Mouse (Mus musculus): Measurements from ENCODE around the gene Dennd4c. TPM values are rescaled to one million over a fixed set of nuclear protein-coding genes. Genes with fewer than 3 reads are reported as not detected.

Gene Dennd4c
- polyA plus RNA-seq, 1 experiment, result 2.4 TPM

GRCm38 (mm10) chr4:86713518-86713917 is 34.8 kb upstream of the Dennd4c start:
- H3K36me3 ChIP-seq (ENCODE audit: control insufficient read depth, insufficient read depth, low read length), result no peaks in the 10 kb centered on the region
- no peak for DNase-seq (ENCODE audit: low read depth in 1 of 2, low spot score in 2 of 2)
- no peak overlapping the region for H3K4me3 ChIP-seq (ENCODE audit: extremely low read depth, insufficient read depth, insufficient read length)
- H3K4me1 ChIP-seq (ENCODE audit: control insufficient read depth, insufficient read depth, insufficient read length), result peaks cover 3% of the 10 kb centered on the region; the same call in 1 of the 2 replicates
- 78% methylated on average over 2 of the region's 2 CpGs for WGBS
- H3K27me3 ChIP-seq (ENCODE audit: control insufficient read depth, insufficient read depth, low read length), result no peaks in the 10 kb centered on the region
- no peak overlapping the region for H3K27ac ChIP-seq (ENCODE audit: insufficient read depth, low read length)
- TF ChIP-seq POLR2A (IDR thresholded peaks at IDR 0.05; ENCODE audit: low read depth, low read length) (no peak), CTCF (IDR thresholded peaks at IDR 0.05; ENCODE audit: extremely low read depth, insufficient read depth, insufficient read length, insufficient replicate concordance) (no peak)

- Histone ChIP-seq H3K27ac (ENCODE audit: insufficient read depth, low read length) (no peak overlapping the region), H3K36me3 (ENCODE audit: control insufficient read depth, insufficient read depth, low read length) (no peaks in the 10 kb centered on the region), H3K4me3 (ENCODE audit: extremely low read depth, insufficient read depth, insufficient read length) (no peak overlapping the region), H3K27me3 (ENCODE audit: control insufficient read depth, insufficient read depth, low read length) (no peaks in the 10 kb centered on the region), H3K4me1 (ENCODE audit: control insufficient read depth, insufficient read depth, insufficient read length) (peaks cover 3% of the 10 kb centered on the region; the same call in 1 of the 2 replicates)
- no peak for DNase-seq (ENCODE audit: low read depth in 1 of 2, low spot score in 2 of 2)
- WGBS, result 87% methylated on average over 1 of the region's 1 CpGs
- no peak for TF ChIP-seq CTCF (IDR thresholded peaks at IDR 0.05; ENCODE audit: extremely low read depth, insufficient read depth, insufficient read length, insufficient replicate concordance)
- no peak for TF ChIP-seq POLR2A (IDR thresholded peaks at IDR 0.05; ENCODE audit: low read depth, low read length)
Observed at GRCm38 (mm10) chr4:86715341-86715740, 33.0 kb upstream of the Dennd4c start.

GRCm38 (mm10) chr4:86717176-86717575 is 31.2 kb upstream of the Dennd4c start:
- no peaks in the 10 kb centered on the region for H3K36me3 ChIP-seq (ENCODE audit: control insufficient read depth, insufficient read depth, low read length)
- H3K27me3 ChIP-seq (ENCODE audit: control insufficient read depth, insufficient read depth, low read length), result no peaks in the 10 kb centered on the region
- TF ChIP-seq CTCF (IDR thresholded peaks at IDR 0.05; ENCODE audit: extremely low read depth, insufficient read depth, insufficient read length, insufficient replicate concordance), result no peak
- no peak for TF ChIP-seq POLR2A (IDR thresholded peaks at IDR 0.05; ENCODE audit: low read depth, low read length)
- WGBS, result 86% methylated on average over 1 of the region's 1 CpGs
- peaks cover 3% of the 10 kb centered on the region; the same call in 1 of the 2 replicates for H3K4me1 ChIP-seq (ENCODE audit: control insufficient read depth, insufficient read depth, insufficient read length)
- DNase-seq (ENCODE audit: low read depth in 1 of 2, low spot score in 2 of 2), result no peak
- H3K4me3 ChIP-seq (ENCODE audit: extremely low read depth, insufficient read depth, insufficient read length), result no peak overlapping the region
- H3K27ac ChIP-seq (ENCODE audit: insufficient read depth, low read length), result no peak overlapping the region

GRCm38 (mm10) chr4:86718878-86719577 is 29.3 kb upstream of the Dennd4c start:
- TF ChIP-seq POLR2A (IDR thresholded peaks at IDR 0.05; ENCODE audit: low read depth, low read length) (no peak), CTCF (IDR thresholded peaks at IDR 0.05; ENCODE audit: extremely low read depth, insufficient read depth, insufficient read length, insufficient replicate concordance) (no peak)
- Histone ChIP-seq H3K36me3 (ENCODE audit: control insufficient read depth, insufficient read depth, low read length) (no peaks in the 10 kb centered on the region), H3K4me1 (ENCODE audit: control insufficient read depth, insufficient read depth, insufficient read length) (no peaks in the 10 kb centered on the region), H3K27me3 (ENCODE audit: control insufficient read depth, insufficient read depth, low read length) (no peaks in the 10 kb centered on the region), H3K4me3 (ENCODE audit: extremely low read depth, insufficient read depth, insufficient read length) (no peak overlapping the region), H3K27ac (ENCODE audit: insufficient read depth, low read length) (no peak overlapping the region)
- DNase-seq (ENCODE audit: low read depth in 1 of 2, low spot score in 2 of 2), result no peak
- WGBS, result 74% methylated on average over 4 of the region's 4 CpGs

- Histone ChIP-seq H3K4me3 (ENCODE audit: extremely low read depth, insufficient read depth, insufficient read length) (no peak overlapping the region), H3K27me3 (ENCODE audit: control insufficient read depth, insufficient read depth, low read length) (no peaks in the 10 kb centered on the region), H3K4me1 (ENCODE audit: control insufficient read depth, insufficient read depth, insufficient read length) (no peaks in the 10 kb centered on the region), H3K27ac (ENCODE audit: insufficient read depth, low read length) (no peak overlapping the region), H3K36me3 (ENCODE audit: control insufficient read depth, insufficient read depth, low read length) (no peaks in the 10 kb centered on the region)
- TF ChIP-seq CTCF (IDR thresholded peaks at IDR 0.05; ENCODE audit: extremely low read depth, insufficient read depth, insufficient read length, insufficient replicate concordance) (no peak), POLR2A (IDR thresholded peaks at IDR 0.05; ENCODE audit: low read depth, low read length) (no peak)
- 63% methylated on average over 8 of the region's 8 CpGs for WGBS
- DNase-seq (ENCODE audit: low read depth in 1 of 2, low spot score in 2 of 2), result peak in 1 of 2 experiments; percentile 41
Observed at GRCm38 (mm10) chr4:86721856-86722358, 26.4 kb upstream of the Dennd4c start.

GRCm38 (mm10) chr4:86725175-86725574 is 23.2 kb upstream of the Dennd4c start:
- H3K27ac ChIP-seq (ENCODE audit: insufficient read depth, low read length), result no peak overlapping the region
- TF ChIP-seq CTCF (IDR thresholded peaks at IDR 0.05; ENCODE audit: extremely low read depth, insufficient read depth, insufficient read length, insufficient replicate concordance), result no peak
- TF ChIP-seq POLR2A (IDR thresholded peaks at IDR 0.05; ENCODE audit: low read depth, low read length), result no peak
- H3K4me1 ChIP-seq (ENCODE audit: control insufficient read depth, insufficient read depth, insufficient read length), result no peaks in the 10 kb centered on the region
- no peaks in the 10 kb centered on the region for H3K36me3 ChIP-seq (ENCODE audit: control insufficient read depth, insufficient read depth, low read length)
- no peak for DNase-seq (ENCODE audit: low read depth in 1 of 2, low spot score in 2 of 2)
- no peaks in the 10 kb centered on the region for H3K27me3 ChIP-seq (ENCODE audit: control insufficient read depth, insufficient read depth, low read length)
- no peak overlapping the region for H3K4me3 ChIP-seq (ENCODE audit: extremely low read depth, insufficient read depth, insufficient read length)
- 47% methylated on average over 4 of the region's 4 CpGs for WGBS

GRCm38 (mm10) chr4:86726141-86726540 is 22.2 kb upstream of the Dennd4c start:
- TF ChIP-seq POLR2A (IDR thresholded peaks at IDR 0.05; ENCODE audit: low read depth, low read length) (no peak), CTCF (IDR thresholded peaks at IDR 0.05; ENCODE audit: extremely low read depth, insufficient read depth, insufficient read length, insufficient replicate concordance) (no peak)
- Histone ChIP-seq H3K27me3 (ENCODE audit: control insufficient read depth, insufficient read depth, low read length) (no peaks in the 10 kb centered on the region), H3K27ac (ENCODE audit: insufficient read depth, low read length) (no peak overlapping the region), H3K4me3 (ENCODE audit: extremely low read depth, insufficient read depth, insufficient read length) (no peak overlapping the region), H3K4me1 (ENCODE audit: control insufficient read depth, insufficient read depth, insufficient read length) (no peaks in the 10 kb centered on the region), H3K36me3 (ENCODE audit: control insufficient read depth, insufficient read depth, low read length) (no peaks in the 10 kb centered on the region)
- WGBS, result 87% methylated on average over 5 of the region's 5 CpGs
- DNase-seq (ENCODE audit: low read depth in 1 of 2, low spot score in 2 of 2), result no peak
